Mouse (Mus musculus): ENCODE data around the gene Rin1. TPM values are rescaled to one million over a fixed set of nuclear protein-coding genes. Genes with fewer than 3 reads are reported as not detected.
"Not testable (repeated sequence)": the region's sequence is repeated elsewhere in the genome, so short reads cannot be mapped to it uniquely, and the experiment has no call there.

The Rin1 gene
- polyA plus RNA-seq, 1 experiment from 2014 or later, result 1.2 TPM

GRCm38 (mm10) chr19:5085145-5085863, 35.0 kb downstream of the Rin1 start, which contains the start of gene Tmem151a:
Tmem151a (minus strand) TSS chr19:5085531.
- ATAC-seq (replicated peaks; ENCODE audit: insufficient number of reproducible peaks, low FRiP score, low TSS enrichment, low read depth) (no peak), DNase-seq (ENCODE audit: low spot score) (no peak)
- WGBS, result 1% methylated on average over 66 of the region's 69 CpGs
- Histone ChIP-seq H3K9me3 (replicated peaks; ENCODE audit: control insufficient read depth, low read length) (no peaks in the 10 kb centered on the region), H3K27me3 (ENCODE audit: control insufficient read depth, insufficient read depth, low read length) (peaks cover 51% of the 10 kb centered on the region), H3K9ac (replicated peaks; ENCODE audit: low read length) (no peak within 1 kb of the TSS; the same call in 1 of the 2 replicates), H3K27ac (replicated peaks; ENCODE audit: low read depth, low read length) (no peak within 1 kb of the TSS), H3K4me2 (ENCODE audit: low read depth, low read length) (peak within 1 kb of the TSS; percentile 83), H3K4me1 (ENCODE audit: control insufficient read depth, insufficient read depth, low read length) (peaks cover 13% of the 10 kb centered on the region), H3K36me3 (replicated peaks; ENCODE audit: control insufficient read depth, insufficient read depth, low read depth, low read length) (no peaks in the 10 kb centered on the region), H3K4me3 (ENCODE audit: low read depth, low read length) (peak within 1 kb of the TSS; percentile 40)

- not testable (repeated sequence) for H3K9ac ChIP-seq (replicated peaks; ENCODE audit: low read length); ATAC-seq (replicated peaks; ENCODE audit: insufficient number of reproducible peaks, low FRiP score, low TSS enrichment, low read depth); H3K9me3 ChIP-seq (replicated peaks; ENCODE audit: control insufficient read depth, low read length); H3K27ac ChIP-seq (replicated peaks; ENCODE audit: low read depth, low read length); DNase-seq (ENCODE audit: low spot score); H3K4me3 ChIP-seq (ENCODE audit: low read depth, low read length); H3K36me3 ChIP-seq (replicated peaks; ENCODE audit: control insufficient read depth, insufficient read depth, low read depth, low read length); H3K4me2 ChIP-seq (ENCODE audit: low read depth, low read length)
- peaks cover 13% of the 10 kb centered on the region for H3K4me1 ChIP-seq (ENCODE audit: control insufficient read depth, insufficient read depth, low read length)
- H3K27me3 ChIP-seq (ENCODE audit: control insufficient read depth, insufficient read depth, low read length), result peaks cover 43% of the 10 kb centered on the region
- whole genome bisulfite sequencing, result 53% methylated on average over 4 of the region's 4 CpGs
These were observed 36.3 kb downstream of the Rin1 start for GRCm38 (mm10) chr19:5086533-5086932.

GRCm38 (mm10) chr19:5087884-5088728, 37.8 kb downstream of the Rin1 start, which contains the start of gene Yif1a:
Yif1a (plus strand) TSS chr19:5088538.
- Histone ChIP-seq H3K9me3 (replicated peaks; ENCODE audit: control insufficient read depth, low read length) (no peaks in the 10 kb centered on the region), H3K4me2 (ENCODE audit: low read depth, low read length) (peak within 1 kb of the TSS; percentile 77), H3K9ac (replicated peaks; ENCODE audit: low read length) (peak within 1 kb of the TSS; percentile 68), H3K4me1 (ENCODE audit: control insufficient read depth, insufficient read depth, low read length) (peaks cover 13% of the 10 kb centered on the region), H3K27ac (replicated peaks; ENCODE audit: low read depth, low read length) (no peak within 1 kb of the TSS), H3K27me3 (ENCODE audit: control insufficient read depth, insufficient read depth, low read length) (peaks cover 28% of the 10 kb centered on the region), H3K36me3 (replicated peaks; ENCODE audit: control insufficient read depth, insufficient read depth, low read depth, low read length) (no peaks in the 10 kb centered on the region), H3K4me3 (ENCODE audit: low read depth, low read length) (peak within 1 kb of the TSS; percentile 72)
- WGBS, result under 1% methylated on average over 58 of the region's 58 CpGs
- ATAC-seq (replicated peaks; ENCODE audit: insufficient number of reproducible peaks, low FRiP score, low TSS enrichment, low read depth) (peak; percentile 94), DNase-seq (ENCODE audit: low spot score) (peak; percentile 98)

GRCm38 (mm10) chr19:5089324-5089723, 39.0 kb downstream of the Rin1 start:
- no peak overlapping the region; the same call in 1 of the 2 replicates for H3K9ac ChIP-seq (replicated peaks; ENCODE audit: low read length)

GRCm38 (mm10) chr19:5092083-5092482, 41.8 kb downstream of the Rin1 start:
- no peak for DNase-seq (ENCODE audit: low spot score)
- Histone ChIP-seq H3K27ac (replicated peaks; ENCODE audit: low read depth, low read length) (no peak overlapping the region), H3K4me1 (ENCODE audit: control insufficient read depth, insufficient read depth, low read length) (peaks cover 17% of the 10 kb centered on the region), H3K36me3 (replicated peaks; ENCODE audit: control insufficient read depth, insufficient read depth, low read depth, low read length) (no peaks in the 10 kb centered on the region), H3K27me3 (ENCODE audit: control insufficient read depth, insufficient read depth, low read length) (no peaks in the 10 kb centered on the region; the same call in 1 of the 2 replicates), H3K4me3 (ENCODE audit: low read depth, low read length) (no peak overlapping the region), H3K9me3 (replicated peaks; ENCODE audit: control insufficient read depth, low read length) (no peaks in the 10 kb centered on the region), H3K4me2 (ENCODE audit: low read depth, low read length) (no peak overlapping the region; the same call in 1 of the 2 replicates), H3K9ac (replicated peaks; ENCODE audit: low read length) (no peak overlapping the region)
- no peak for ATAC-seq (replicated peaks; ENCODE audit: insufficient number of reproducible peaks, low FRiP score, low TSS enrichment, low read depth)
- 85% methylated on average over 9 of the region's 10 CpGs for WGBS

More at GRCm38 (mm10) chr19:5089324-5089723, 39.0 kb downstream of the Rin1 start:
- H3K9me3 ChIP-seq (replicated peaks; ENCODE audit: control insufficient read depth, low read length), result no peaks in the 10 kb centered on the region
- H3K27ac ChIP-seq (replicated peaks; ENCODE audit: low read depth, low read length), result no peak overlapping the region
- WGBS, result 87% methylated on average over 4 of the region's 4 CpGs
- DNase-seq (ENCODE audit: low spot score) (no peak), ATAC-seq (replicated peaks; ENCODE audit: insufficient number of reproducible peaks, low FRiP score, low TSS enrichment, low read depth) (no peak)
- H3K4me2 ChIP-seq (ENCODE audit: low read depth, low read length), result peak overlapping the region; percentile 77
- peaks cover 18% of the 10 kb centered on the region for H3K27me3 ChIP-seq (ENCODE audit: control insufficient read depth, insufficient read depth, low read length)
- H3K36me3 ChIP-seq (replicated peaks; ENCODE audit: control insufficient read depth, insufficient read depth, low read depth, low read length), result no peaks in the 10 kb centered on the region
- H3K4me3 ChIP-seq (ENCODE audit: low read depth, low read length), result peak overlapping the region; percentile 72
- peaks cover 13% of the 10 kb centered on the region for H3K4me1 ChIP-seq (ENCODE audit: control insufficient read depth, insufficient read depth, low read length)

DNA sequence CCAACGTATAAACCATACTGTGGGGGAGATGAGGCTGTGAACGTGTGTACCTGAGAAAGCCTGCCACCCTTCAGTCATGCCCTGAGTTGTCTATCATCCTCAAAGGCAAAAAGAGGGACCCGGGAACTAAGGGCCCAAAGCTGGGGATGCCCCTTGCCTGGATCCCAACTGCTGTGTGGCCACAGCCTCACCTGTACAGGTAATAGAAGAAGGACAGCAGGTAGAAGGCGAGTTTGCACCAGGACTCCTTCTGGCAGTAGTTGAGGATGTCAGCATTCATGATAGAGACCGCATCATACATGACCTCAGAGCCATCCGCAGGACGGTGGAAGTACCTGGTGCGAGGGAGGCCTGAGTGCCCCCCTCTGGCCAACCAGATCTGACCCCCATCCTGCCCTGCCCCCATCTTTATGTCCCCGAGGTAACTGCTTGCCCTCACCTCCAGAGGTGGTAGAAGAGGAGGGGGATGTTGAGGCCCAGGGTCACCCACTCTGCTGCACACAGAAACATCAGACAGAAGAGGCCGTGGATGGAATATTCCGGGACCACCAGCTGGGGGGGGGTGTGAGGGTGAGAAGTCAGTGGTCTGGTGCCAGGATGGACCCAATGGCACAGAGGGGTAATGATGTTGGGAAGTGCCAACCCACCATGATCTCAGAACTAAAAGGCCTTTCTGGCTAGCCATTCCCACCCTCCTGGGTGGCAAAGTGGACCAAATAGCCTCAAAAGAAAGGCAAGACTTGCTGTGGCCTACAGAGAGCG, 43.4 kb downstream of the Rin1 start:
- Histone ChIP-seq H3K4me3 (ENCODE audit: low read depth, low read length) (no peak overlapping the region), H3K4me1 (ENCODE audit: control insufficient read depth, insufficient read depth, low read length) (peaks cover 15% of the 10 kb centered on the region), H3K36me3 (replicated peaks; ENCODE audit: control insufficient read depth, insufficient read depth, low read depth, low read length) (no peaks in the 10 kb centered on the region), H3K4me2 (ENCODE audit: low read depth, low read length) (no peak overlapping the region), H3K27ac (replicated peaks; ENCODE audit: low read depth, low read length) (no peak overlapping the region), H3K9me3 (replicated peaks; ENCODE audit: control insufficient read depth, low read length) (no peaks in the 10 kb centered on the region), H3K27me3 (ENCODE audit: control insufficient read depth, insufficient read depth, low read length) (no peaks in the 10 kb centered on the region; the same call in 1 of the 2 replicates), H3K9ac (replicated peaks; ENCODE audit: low read length) (no peak overlapping the region)
- 76% methylated on average over 12 of the region's 12 CpGs for WGBS
- DNase-seq (ENCODE audit: low spot score) (no peak), ATAC-seq (replicated peaks; ENCODE audit: insufficient number of reproducible peaks, low FRiP score, low TSS enrichment, low read depth) (0 out of 2 replicates have a peak, but pooled peaks have one; percentile 1)

- DNase-seq (ENCODE audit: low spot score), result peak; percentile 98
- 2% methylated on average over 21 of the region's 21 CpGs for WGBS
- Histone ChIP-seq H3K9me3 (replicated peaks; ENCODE audit: control insufficient read depth, low read length) (no peaks in the 10 kb centered on the region), H3K9ac (replicated peaks; ENCODE audit: low read length) (no peak overlapping the region), H3K27me3 (ENCODE audit: control insufficient read depth, insufficient read depth, low read length) (no peaks in the 10 kb centered on the region; the same call in 1 of the 2 replicates), H3K36me3 (replicated peaks; ENCODE audit: control insufficient read depth, insufficient read depth, low read depth, low read length) (no peaks in the 10 kb centered on the region), H3K4me3 (ENCODE audit: low read depth, low read length) (peak overlapping the region; percentile 6; the same call in 1 of the 2 replicates), H3K27ac (replicated peaks; ENCODE audit: low read depth, low read length) (no peak overlapping the region), H3K4me1 (ENCODE audit: control insufficient read depth, insufficient read depth, low read length) (peaks cover 15% of the 10 kb centered on the region), H3K4me2 (ENCODE audit: low read depth, low read length) (no peak overlapping the region)
- peak; percentile 61 for ATAC-seq (replicated peaks; ENCODE audit: insufficient number of reproducible peaks, low FRiP score, low TSS enrichment, low read depth)
These were observed 44.0 kb downstream of the Rin1 start for GRCm38 (mm10) chr19:5094243-5094632.

All from embryonic facial prominence, embryonic 11.5 days (tissue).